Mouse (Mus musculus) lung, postnatal 0 days (tissue): ENCODE measurements around the gene Scnn1b.

Experiments
- CTCF ChIP-seq: IDR thresholded peaks from 2 replicates; pipeline ENCODE4 v1.5.1; 2016; ENCODE audit warnings: antibody characterized with exemption, mild to moderate bottlenecking
- EP300 ChIP-seq: IDR thresholded peaks from 2 replicates; pipeline ENCODE4 v1.6.1; 2016; ENCODE audit warnings: antibody characterized with exemption, mild to moderate bottlenecking, control low read depth

GRCm38 (mm10) chr7:121955802-121956201 lies 91.0 kb downstream of the Scnn1b start:
- TF ChIP-seq EP300 (no peak), CTCF (no peak)
